Mouse (Mus musculus): ENCODE measurements around the gene Tshz2.

Gene Tshz2

GRCm38 (mm10) chr2:169958736-169959573 is 326.1 kb downstream of the Tshz2 start:
- DNase-seq: peak; percentile 41

- DNase-seq: peak; percentile 41
Measured at GRCm38 (mm10) chr2:169961463-169962230, 328.8 kb downstream of the Tshz2 start.

GRCm38 (mm10) chr2:169962231-169962600 is 329.4 kb downstream of the Tshz2 start:
- DNase-seq: peak; percentile 18

GRCm38 (mm10) chr2:169962776-169963175 is 330.0 kb downstream of the Tshz2 start:
- no peak for DNase-seq

- no peak for DNase-seq
Measured at GRCm38 (mm10) chr2:169970481-169970880, 337.7 kb downstream of the Tshz2 start.

GRCm38 (mm10) chr2:169982925-169983324 is 350.1 kb downstream of the Tshz2 start:
- DNase-seq: no peak

GRCm38 (mm10) chr2:169987186-169987585 is 354.4 kb downstream of the Tshz2 start:
- DNase-seq: no peak

- DNase-seq: no peak
Measured at GRCm38 (mm10) chr2:169989186-169989585, 356.4 kb downstream of the Tshz2 start.

GRCm38 (mm10) chr2:169990991-169991390 is 358.2 kb downstream of the Tshz2 start:
- no peak for DNase-seq

GRCm38 (mm10) chr2:169995987-169996386 is 363.2 kb downstream of the Tshz2 start:
- DNase-seq: peak; percentile 30

- peak; percentile 43 for DNase-seq
Measured at GRCm38 (mm10) chr2:169996501-169997237, 363.9 kb downstream of the Tshz2 start.

GRCm38 (mm10) chr2:169997276-169998049 is 364.6 kb downstream of the Tshz2 start:
- DNase-seq: no peak

GRCm38 (mm10) chr2:169998878-169999337 is 366.1 kb downstream of the Tshz2 start:
- DNase-seq: peak; percentile 48

- DNase-seq: no peak
Measured at GRCm38 (mm10) chr2:170002594-170003504, 370.0 kb downstream of the Tshz2 start.

GRCm38 (mm10) chr2:170003666-170004065 is 370.9 kb downstream of the Tshz2 start:
- DNase-seq: no peak

- no peak for DNase-seq
Measured at GRCm38 (mm10) chr2:170006829-170007228, 374.0 kb downstream of the Tshz2 start.

- no peak for DNase-seq
Measured at GRCm38 (mm10) chr2:170007426-170007958, 374.7 kb downstream of the Tshz2 start.

- no peak for DNase-seq
Measured at GRCm38 (mm10) chr2:170009729-170010128, 376.9 kb downstream of the Tshz2 start.

- no peak for DNase-seq
Measured at GRCm38 (mm10) chr2:170011858-170012257, 379.0 kb downstream of the Tshz2 start.

GRCm38 (mm10) chr2:170017302-170017701 is 384.5 kb downstream of the Tshz2 start:
- no peak for DNase-seq

- DNase-seq: no peak
Measured at GRCm38 (mm10) chr2:170017926-170018325, 385.1 kb downstream of the Tshz2 start.

Data from embryo, embryonic 11 days (tissue).